Mouse (Mus musculus) left cerebral cortex, adult 18-20 months (tissue): ENCODE measurements around the gene Irf2bpl. TPM values are rescaled to one million over a fixed set of nuclear protein-coding genes. Genes with fewer than 3 reads are reported as not detected.

Experiments used
- DNase-seq, 2 experiments: peaks; one replicate each; pipeline ENCODE4 v3.0.0; 2021 to 2022; ENCODE audit warnings: low spot score in 2 of 2, mixed read lengths in 1 of 2
- total RNA-seq, 2 experiments: library from RNA; stranded (reverse); gene quantifications; 2 replicates each; pipeline ENCODE4 v1.2.3; 2021

The Irf2bpl gene
- total RNA-seq, 2 experiments from 2014 or later, result 91.6 to 93.6 TPM

- no peak for DNase-seq
Measured at GRCm38 (mm10) chr12:86867271-86868223, 17.1 kb downstream of the Irf2bpl start.

GRCm38 (mm10) chr12:86864316-86865020, 20.1 kb downstream of the Irf2bpl start:
- DNase-seq, result no peak

GRCm38 (mm10) chr12:86859924-86860790, 24.4 kb downstream of the Irf2bpl start:
- peak; percentile 37 to 46 for DNase-seq

- no peak for DNase-seq
Measured at GRCm38 (mm10) chr12:86858983-86859872, 25.4 kb downstream of the Irf2bpl start.

- DNase-seq, result no peak
Measured at GRCm38 (mm10) chr12:86858498-86858897, 26.1 kb downstream of the Irf2bpl start.

- DNase-seq, result no peak
Measured at GRCm38 (mm10) chr12:86857290-86857689, 27.3 kb downstream of the Irf2bpl start.

GRCm38 (mm10) chr12:86855670-86856069, 28.9 kb downstream of the Irf2bpl start:
- DNase-seq, result peak; percentile 47 to 72

GRCm38 (mm10) chr12:86853516-86853915, 31.1 kb downstream of the Irf2bpl start:
- no peak for DNase-seq

GRCm38 (mm10) chr12:86851313-86851712, 33.3 kb downstream of the Irf2bpl start:
- DNase-seq, result no peak

- DNase-seq, result no peak
Measured at GRCm38 (mm10) chr12:86850746-86851145, 33.9 kb downstream of the Irf2bpl start.

- DNase-seq, result peak; percentile 56 to 63
Measured at GRCm38 (mm10) chr12:86849945-86850626, 34.5 kb downstream of the Irf2bpl start.

GRCm38 (mm10) chr12:86842866-86843459, 41.6 kb downstream of the Irf2bpl start:
- no peak for DNase-seq

GRCm38 (mm10) chr12:86840526-86840925, 44.1 kb downstream of the Irf2bpl start:
- DNase-seq, result no peak

GRCm38 (mm10) chr12:86838181-86838580, 46.4 kb downstream of the Irf2bpl start:
- no peak for DNase-seq

- peak; percentile 49 to 53 for DNase-seq
Measured at GRCm38 (mm10) chr12:86836431-86837047, 48.1 kb downstream of the Irf2bpl start.

GRCm38 (mm10) chr12:86835899-86836298, 48.7 kb downstream of the Irf2bpl start:
- DNase-seq, result no peak

GRCm38 (mm10) chr12:86834416-86834772, 50.2 kb downstream of the Irf2bpl start:
- DNase-seq, result no peak

GRCm38 (mm10) chr12:86833711-86834415, 50.7 kb downstream of the Irf2bpl start:
- DNase-seq, result no peak
